Mouse (Mus musculus) embryonic facial prominence, embryonic 10.5 days (tissue): ENCODE data around the gene Actn1. TPM values are rescaled to one million over a fixed set of nuclear protein-coding genes. Genes with fewer than 3 reads are reported as not detected.

Source experiments
- DNase-seq: peaks from one replicate; pipeline ENCODE4 v3.0.0-alpha.2; 2017; ENCODE audit warnings: low spot score
- H3K27ac ChIP-seq: fragments of 300-500 bp; sonication (generic); replicated peaks from 2 replicates; pipeline ENCODE4 v1.5.1; 2016; ENCODE audit warnings: mild to moderate bottlenecking
- H3K27me3 ChIP-seq: fragments of 300-500 bp; sonication (generic); replicated peaks from 2 replicates; pipeline ENCODE4 v1.6.1; 2016; ENCODE audit warnings: low read depth, mild to moderate bottlenecking; ENCODE audit not compliant: poor library complexity, severe bottlenecking
- H3K36me3 ChIP-seq: fragments of 300-500 bp; sonication (generic); replicated peaks from 2 replicates; pipeline ENCODE4 v1.6.1; 2016; ENCODE audit warnings: mild to moderate bottlenecking, moderate library complexity
- H3K4me1 ChIP-seq: fragments of 300-500 bp; sonication (generic); 2 replicates; pipeline ENCODE4 v1.6.1; 2016
- H3K4me3 ChIP-seq: fragments of 300-500 bp; sonication (generic); 2 replicates; pipeline ENCODE4 v1.5.1; 2016; ENCODE audit warnings: mild to moderate bottlenecking, moderate library complexity
- H3K9me3 ChIP-seq: fragments of 300-500 bp; sonication (generic); 2 replicates; pipeline ENCODE4 v1.6.1; 2016; ENCODE audit warnings: mild to moderate bottlenecking
- WGBS: fragments of 180-500 bp; shearing (Covaris S2); methylation state at CpG from one replicate; pipeline ENCODE4 v1.1.7; 2016; 5-methylcytosine and 5-hydroxymethylcytosine counted together
- polyA plus RNA-seq: library from polyadenylated mRNA; unstranded; fragments of >200 nt; fragmentation: Nextera tagmentation; extraction: Ambion mirVana; gene quantifications from 2 replicates; pipeline ENCODE4 v1.2.1, GENCODE M21; 2016

The Actn1 gene
- polyA plus RNA-seq, 1 experiment from 2014 or later, result 39.3 TPM

GRCm38 (mm10) chr12:80124211-80124610 lies 136.0 kb downstream of the Actn1 start:
- H3K36me3 ChIP-seq, result peaks cover 43% of the 10 kb centered on the region
- no peak overlapping the region for H3K4me3 ChIP-seq
- H3K4me1 ChIP-seq, result peaks cover 31% of the 10 kb centered on the region
- WGBS, result 80% methylated on average over 3 of the region's 3 CpGs
- peak overlapping the region; percentile 21 for H3K27ac ChIP-seq
- no peak for DNase-seq
- H3K9me3 ChIP-seq, result no peaks in the 10 kb centered on the region
- no peaks in the 10 kb centered on the region for H3K27me3 ChIP-seq

GRCm38 (mm10) chr12:80123227-80123803 lies 136.9 kb downstream of the Actn1 start:
- no peaks in the 10 kb centered on the region for H3K27me3 ChIP-seq
- H3K27ac ChIP-seq, result peak overlapping the region; percentile 57; the same call in 1 of the 2 replicates
- H3K36me3 ChIP-seq, result peaks cover 43% of the 10 kb centered on the region
- H3K4me1 ChIP-seq, result peaks cover 33% of the 10 kb centered on the region
- no peak for DNase-seq
- 62% methylated on average over 4 of the region's 4 CpGs for WGBS
- H3K9me3 ChIP-seq, result no peaks in the 10 kb centered on the region
- H3K4me3 ChIP-seq, result no peak overlapping the region

- 84% methylated on average over 1 of the region's 1 CpGs for WGBS
- Histone ChIP-seq H3K4me1 (peaks cover 37% of the 10 kb centered on the region), H3K27me3 (no peaks in the 10 kb centered on the region), H3K4me3 (no peak overlapping the region), H3K27ac (no peak overlapping the region), H3K9me3 (no peaks in the 10 kb centered on the region), H3K36me3 (peaks cover 33% of the 10 kb centered on the region)
- no peak for DNase-seq
These were observed 138.7 kb downstream of the Actn1 start for GRCm38 (mm10) chr12:80121438-80121837.

GRCm38 (mm10) chr12:80118588-80118987 lies 141.6 kb downstream of the Actn1 start:
- no peak overlapping the region for H3K4me3 ChIP-seq
- H3K36me3 ChIP-seq, result peaks cover 20% of the 10 kb centered on the region
- WGBS, result 83% methylated on average over 1 of the region's 1 CpGs
- H3K27ac ChIP-seq, result no peak overlapping the region
- peaks cover 45% of the 10 kb centered on the region for H3K4me1 ChIP-seq
- H3K9me3 ChIP-seq, result no peaks in the 10 kb centered on the region
- DNase-seq, result no peak
- H3K27me3 ChIP-seq, result no peaks in the 10 kb centered on the region

Other genes with a start within 250 kb of the Actn1 start
- gene Zfp36l1, start 147.4 kb downstream of the Actn1 start, polyA plus RNA-seq, result 114 and 119 TPM in 2 replicates
- gene Dcaf5, start 176.2 kb upstream of the Actn1 start, polyA plus RNA-seq, result 11.2 and 13.5 TPM in 2 replicates
- gene Exd2, start 202.7 kb upstream of the Actn1 start, polyA plus RNA-seq, result 30.8 and 32.4 TPM in 2 replicates